Mouse (Mus musculus) splenic B cell, adult 2 months (primary cell): ENCODE measurements around the gene Atp2b4.

Experiments used
- DNase-seq: peaks from one replicate; pipeline ENCODE4 v3.0.0-alpha.2; 2011; ENCODE audit warnings: low read depth, low spot score
- H3K27me3 ChIP-seq: 2 replicates; pipeline ENCODE4 v1.6.1; 2012; ENCODE audit warnings: mild to moderate bottlenecking, low read length, moderate library complexity, mixed read lengths; ENCODE audit not compliant: control insufficient read depth, poor library complexity, insufficient read depth, severe bottlenecking
- H3K36me3 ChIP-seq: 2 replicates; pipeline ENCODE4 v1.6.1; 2012; ENCODE audit warnings: mild to moderate bottlenecking, low read length, moderate library complexity, mixed read lengths; ENCODE audit not compliant: control insufficient read depth, poor library complexity, insufficient read depth, severe bottlenecking

Atp2b4 gene

GRCm38 (mm10) chr1:133800948-133801393 is at the start of gene Atp2b4:
Gene Atp2b4, minus strand, starts transcription at chr1:133801041.
- no peaks in the 10 kb centered on the region for H3K36me3 ChIP-seq
- peak; percentile 78 for DNase-seq
- no peaks in the 10 kb centered on the region for H3K27me3 ChIP-seq

- Histone ChIP-seq H3K27me3 (no peaks in the 10 kb centered on the region; the same call in 1 of the 2 replicates), H3K36me3 (no peaks in the 10 kb centered on the region)
- no peak for DNase-seq
Measured at GRCm38 (mm10) chr1:133844734-133845133, 43.9 kb upstream of the Atp2b4 start.

- DNase-seq = no peak
- Histone ChIP-seq H3K36me3 (no peaks in the 10 kb centered on the region), H3K27me3 (no peaks in the 10 kb centered on the region; the same call in 1 of the 2 replicates)
Measured at GRCm38 (mm10) chr1:133843900-133844299, 43.1 kb upstream of the Atp2b4 start.

- H3K36me3 ChIP-seq = no peaks in the 10 kb centered on the region
- no peak for DNase-seq
Measured at GRCm38 (mm10) chr1:133843370-133843769, 42.5 kb upstream of the Atp2b4 start.

GRCm38 (mm10) chr1:133842074-133842725 is 41.4 kb upstream of the Atp2b4 start:
- H3K27me3 ChIP-seq = no peaks in the 10 kb centered on the region; the same call in 1 of the 2 replicates
- no peak for DNase-seq
- no peaks in the 10 kb centered on the region for H3K36me3 ChIP-seq

More at GRCm38 (mm10) chr1:133843370-133843769, 42.5 kb upstream of the Atp2b4 start:
- no peaks in the 10 kb centered on the region; the same call in 1 of the 2 replicates for H3K27me3 ChIP-seq

GRCm38 (mm10) chr1:133841171-133841926 is 40.5 kb upstream of the Atp2b4 start:
- no peaks in the 10 kb centered on the region; the same call in 1 of the 2 replicates for H3K27me3 ChIP-seq
- no peaks in the 10 kb centered on the region for H3K36me3 ChIP-seq
- no peak for DNase-seq

GRCm38 (mm10) chr1:133840530-133840929 is 39.7 kb upstream of the Atp2b4 start:
- Histone ChIP-seq H3K36me3 (no peaks in the 10 kb centered on the region), H3K27me3 (no peaks in the 10 kb centered on the region; the same call in 1 of the 2 replicates)
- DNase-seq = no peak

GRCm38 (mm10) chr1:133834309-133834708 is 33.5 kb upstream of the Atp2b4 start:
- H3K36me3 ChIP-seq = no peaks in the 10 kb centered on the region
- H3K27me3 ChIP-seq = no peaks in the 10 kb centered on the region
- DNase-seq = no peak

- no peaks in the 10 kb centered on the region for H3K36me3 ChIP-seq
- DNase-seq = no peak
Measured at GRCm38 (mm10) chr1:133832781-133833180, 31.9 kb upstream of the Atp2b4 start.

GRCm38 (mm10) chr1:133826193-133826592 is 25.4 kb upstream of the Atp2b4 start:
- DNase-seq = no peak
- Histone ChIP-seq H3K36me3 (no peaks in the 10 kb centered on the region), H3K27me3 (no peaks in the 10 kb centered on the region)

More at GRCm38 (mm10) chr1:133832781-133833180, 31.9 kb upstream of the Atp2b4 start:
- no peaks in the 10 kb centered on the region for H3K27me3 ChIP-seq

- no peaks in the 10 kb centered on the region for H3K27me3 ChIP-seq
- no peaks in the 10 kb centered on the region for H3K36me3 ChIP-seq
- DNase-seq = no peak
Measured at GRCm38 (mm10) chr1:133825543-133825942, 24.7 kb upstream of the Atp2b4 start.

GRCm38 (mm10) chr1:133825140-133825539 is 24.3 kb upstream of the Atp2b4 start:
- Histone ChIP-seq H3K36me3 (no peaks in the 10 kb centered on the region), H3K27me3 (no peaks in the 10 kb centered on the region)
- no peak for DNase-seq

GRCm38 (mm10) chr1:133821144-133821543 is 20.3 kb upstream of the Atp2b4 start:
- peak; percentile 40 for DNase-seq
- H3K36me3 ChIP-seq = no peaks in the 10 kb centered on the region

GRCm38 (mm10) chr1:133820100-133820499 is 19.3 kb upstream of the Atp2b4 start:
- no peak for DNase-seq
- no peaks in the 10 kb centered on the region for H3K27me3 ChIP-seq
- H3K36me3 ChIP-seq = no peaks in the 10 kb centered on the region

More at GRCm38 (mm10) chr1:133821144-133821543, 20.3 kb upstream of the Atp2b4 start:
- no peaks in the 10 kb centered on the region for H3K27me3 ChIP-seq

GRCm38 (mm10) chr1:133818531-133818930 is 17.7 kb upstream of the Atp2b4 start:
- no peak for DNase-seq
- H3K27me3 ChIP-seq = no peaks in the 10 kb centered on the region

More at GRCm38 (mm10) chr1:133818531-133818930, 17.7 kb upstream of the Atp2b4 start:
- H3K36me3 ChIP-seq = no peaks in the 10 kb centered on the region
